Mouse (Mus musculus): ENCODE measurements around the gene Skint3. TPM values are rescaled to one million over a fixed set of nuclear protein-coding genes. Genes with fewer than 3 reads are reported as not detected.

The Skint3 gene
- total RNA-seq (2012; rRNA removed) (not detected in 2 replicates), polyA plus RNA-seq (2012; ENCODE audit: insufficient read depth in 1 of 2, insufficient read length in 2 of 2, low read depth in 1 of 2, low replicate concordance in 2 of 2, missing spikeins in 1 of 2) (not detected)

- no peaks in the 10 kb centered on the region for H3K79me2 ChIP-seq (ENCODE audit: control insufficient read depth, insufficient read depth, low read length, poor library complexity)
- no peak for TF ChIP-seq BHLHE40 (IDR thresholded peaks at IDR 0.05; ENCODE audit: borderline replicate concordance, low read depth, low read length)
- no peak for TF ChIP-seq NELFE (IDR thresholded peaks at IDR 0.05; ENCODE audit: low read depth, low read length)
- TF ChIP-seq MXI1 (IDR thresholded peaks at IDR 0.05; ENCODE audit: low read depth, low read length): no peak
- no peak for TF ChIP-seq TCF12 (IDR thresholded peaks at IDR 0.05; ENCODE audit: low read depth, low read length)
- no peak for TF ChIP-seq UBTF (IDR thresholded peaks at IDR 0.05; ENCODE audit: borderline replicate concordance, insufficient read depth, low read depth, low read length)
- TF ChIP-seq MYC (IDR thresholded peaks at IDR 0.05; ENCODE audit: low read depth, low read length): no peak
- no peak for TF ChIP-seq ZKSCAN1 (IDR thresholded peaks at IDR 0.05; ENCODE audit: low read depth, low read length)
- no peak for TF ChIP-seq NRF1 (IDR thresholded peaks at IDR 0.05; ENCODE audit: insufficient read depth, low read depth, low read length, poor library complexity, severe bottlenecking)
- TF ChIP-seq JUND (IDR thresholded peaks at IDR 0.05; ENCODE audit: low read depth, low read length): no peak
- TF ChIP-seq KAT2A (conservative IDR thresholded peaks at IDR 0.05; ENCODE audit: low read depth, low read length): no peak
- no peak for TF ChIP-seq HCFC1 (IDR thresholded peaks at IDR 0.05; ENCODE audit: low read depth, low read length)
- TF ChIP-seq TAL1 (IDR thresholded peaks at IDR 0.05; ENCODE audit: low read length): no peak
- TF ChIP-seq GATA1 (IDR thresholded peaks at IDR 0.05; ENCODE audit: low read depth, low read length): no peak
- no peak for TF ChIP-seq ZMIZ1 (IDR thresholded peaks at IDR 0.05; ENCODE audit: low read depth, low read length)
- TF ChIP-seq ELF1 (IDR thresholded peaks at IDR 0.05; ENCODE audit: low read depth, low read length): no peak
- TF ChIP-seq MAX (IDR thresholded peaks at IDR 0.05; ENCODE audit: low read length): no peak
- no peak for TF ChIP-seq RAD21 (IDR thresholded peaks at IDR 0.05; ENCODE audit: low read depth, low read length)
- TF ChIP-seq POLR2A (IDR thresholded peaks at IDR 0.05; ENCODE audit: control insufficient read depth in 1 of 2, insufficient read depth in 1 of 2, low read depth in 1 of 2, low read length in 2 of 2, poor library complexity in 1 of 2): no peak
- no peak for TF ChIP-seq E2F4 (IDR thresholded peaks at IDR 0.05; ENCODE audit: borderline replicate concordance, low read depth, low read length)
- TF ChIP-seq SMC3 (IDR thresholded peaks at IDR 0.05; ENCODE audit: low read depth, low read length): no peak
- H3K9me3 ChIP-seq (replicated peaks; ENCODE audit: insufficient read depth, low read length): no peaks in the 10 kb centered on the region
- no peaks in the 10 kb centered on the region for H3K36me3 ChIP-seq (ENCODE audit: control insufficient read depth in 1 of 2, insufficient read depth in 2 of 2, low read length in 2 of 2)
- DNase-seq (ENCODE audit: low read depth, low spot score): no peak
- H3K27ac ChIP-seq (ENCODE audit: control insufficient read depth, low read depth, low read length): no peak within 1 kb of the TSS
- no peak within 1 kb of the TSS for H3K9ac ChIP-seq (ENCODE audit: control insufficient read depth, low read depth, low read length, poor library complexity, severe bottlenecking)
- no peak within 1 kb of the TSS for H3K4me3 ChIP-seq (ENCODE audit: control insufficient read depth in 1 of 2, insufficient read depth in 1 of 2, low read depth in 2 of 2, low read length in 2 of 2)
- H3K4me1 ChIP-seq (ENCODE audit: control insufficient read depth in 1 of 2, insufficient read depth in 2 of 2, low read length in 2 of 2): no peaks in the 10 kb centered on the region
- no peaks in the 10 kb centered on the region for H3K27me3 ChIP-seq (ENCODE audit: control insufficient read depth in 1 of 2, insufficient read depth in 2 of 2, low read length in 2 of 2)
Observed at GRCm38 (mm10) chr4:112231945-112232344, at the start of gene Skint3. Skint3 (plus strand) TSS chr4:112232245.

GRCm38 (mm10) chr4:112243416-112243815 is 11.4 kb downstream of the Skint3 start:
- no peaks in the 10 kb centered on the region for H3K27me3 ChIP-seq (ENCODE audit: control insufficient read depth in 1 of 2, insufficient read depth in 2 of 2, low read length in 2 of 2)
- no peak overlapping the region for H3K9ac ChIP-seq (ENCODE audit: control insufficient read depth, low read depth, low read length, poor library complexity, severe bottlenecking)
- DNase-seq (ENCODE audit: low read depth, low spot score): no peak
- TF ChIP-seq GATA1 (IDR thresholded peaks at IDR 0.05; ENCODE audit: low read depth, low read length) (no peak), NELFE (IDR thresholded peaks at IDR 0.05; ENCODE audit: low read depth, low read length) (no peak), RCOR1 (IDR thresholded peaks at IDR 0.05; ENCODE audit: low read depth, low read length) (no peak), POLR2A (IDR thresholded peaks at IDR 0.05; ENCODE audit: control insufficient read depth in 1 of 2, insufficient read depth in 1 of 2, low read depth in 1 of 2, low read length in 2 of 2, poor library complexity in 1 of 2) (no peak), MAZ (IDR thresholded peaks at IDR 0.05; ENCODE audit: low read depth, low read length) (no peak), USF2 (IDR thresholded peaks at IDR 0.05; ENCODE audit: borderline replicate concordance in 1 of 2, insufficient read depth in 1 of 2, low read depth in 1 of 2, low read length in 2 of 2) (no peak), ZMIZ1 (IDR thresholded peaks at IDR 0.05; ENCODE audit: low read depth, low read length) (no peak), ELF1 (IDR thresholded peaks at IDR 0.05; ENCODE audit: low read depth, low read length) (no peak), ETS1 (IDR thresholded peaks at IDR 0.05; ENCODE audit: low read depth, low read length) (no peak), CHD1 (IDR thresholded peaks at IDR 0.05; ENCODE audit: low read depth, low read length) (no peak), UBTF (IDR thresholded peaks at IDR 0.05; ENCODE audit: borderline replicate concordance, insufficient read depth, low read depth, low read length) (no peak), MEF2A (IDR thresholded peaks at IDR 0.05; ENCODE audit: extremely low read depth, insufficient replicate concordance, low read depth, low read length, poor library complexity, severe bottlenecking) (no peak), ZNF384 (IDR thresholded peaks at IDR 0.05; ENCODE audit: low read depth, low read length) (no peak), POLR2AphosphoS2 (IDR thresholded peaks at IDR 0.05; ENCODE audit: low read length) (no peak), RAD21 (IDR thresholded peaks at IDR 0.05; ENCODE audit: low read depth, low read length) (no peak)
- H3K4me1 ChIP-seq (ENCODE audit: control insufficient read depth in 1 of 2, insufficient read depth in 2 of 2, low read length in 2 of 2): no peaks in the 10 kb centered on the region
- no peak overlapping the region for H3K27ac ChIP-seq (ENCODE audit: control insufficient read depth, low read depth, low read length)
- no peaks in the 10 kb centered on the region for H3K79me2 ChIP-seq (ENCODE audit: control insufficient read depth, insufficient read depth, low read length, poor library complexity)
- no peaks in the 10 kb centered on the region for H3K36me3 ChIP-seq (ENCODE audit: control insufficient read depth in 1 of 2, insufficient read depth in 2 of 2, low read length in 2 of 2)
- H3K4me3 ChIP-seq (ENCODE audit: control insufficient read depth in 1 of 2, insufficient read depth in 1 of 2, low read depth in 2 of 2, low read length in 2 of 2): no peak overlapping the region
- no peaks in the 10 kb centered on the region for H3K9me3 ChIP-seq (replicated peaks; ENCODE audit: insufficient read depth, low read length)

Measured in MEL (cell line).